Mouse (Mus musculus): ENCODE measurements around the gene Metrnl.

- TF ChIP-seq NELFE (IDR thresholded peaks at IDR 0.05; ENCODE audit: low read depth, low read length), result no peak
- no peak for TF ChIP-seq CTCF (conservative IDR thresholded peaks at IDR 0.05 in 1 of 2, IDR thresholded peaks at IDR 0.05 in 1 of 2; ENCODE audit: low read depth in 2 of 2, low read length in 2 of 2)
- TF ChIP-seq MAX (IDR thresholded peaks at IDR 0.05; ENCODE audit: low read length), result no peak
- no peak for TF ChIP-seq MEF2A (IDR thresholded peaks at IDR 0.05; ENCODE audit: borderline replicate concordance, low read depth, low read length)
- no peak for TF ChIP-seq MXI1 (IDR thresholded peaks at IDR 0.05; ENCODE audit: low read depth, low read length)
- TF ChIP-seq POLR2A (IDR thresholded peaks at IDR 0.05; ENCODE audit: low read depth, low read length), result no peak
- no peak for TF ChIP-seq E2F4 (IDR thresholded peaks at IDR 0.05; ENCODE audit: insufficient replicate concordance, low read depth, low read length)
- no peak for TF ChIP-seq PAX5 (IDR thresholded peaks at IDR 0.05; ENCODE audit: low read length)
- TF ChIP-seq BHLHE40 (IDR thresholded peaks at IDR 0.05; ENCODE audit: low read depth, low read length), result no peak
- no peak for TF ChIP-seq ZNF384 (IDR thresholded peaks at IDR 0.05; ENCODE audit: low read depth, low read length)
- TF ChIP-seq ELF1 (IDR thresholded peaks at IDR 0.05; ENCODE audit: low read depth, low read length), result no peak
- no peak for TF ChIP-seq HCFC1 (IDR thresholded peaks at IDR 0.05; ENCODE audit: low read depth, low read length)
Measured at GRCm38 (mm10) chr11:121740906-121741305, 39.6 kb downstream of the Metrnl start.
